Mouse (Mus musculus) MEL (cell line): Measurements from ENCODE around the gene Thoc6. TPM values are rescaled to one million over a fixed set of nuclear protein-coding genes. Genes with fewer than 3 reads are reported as not detected.

Experiments used
- DNase-seq: peaks from one replicate; pipeline ENCODE4 v3.0.0; 2011; ENCODE audit warnings: low read depth, low spot score
- H3K27ac ChIP-seq: 2 replicates; pipeline ENCODE4 v1.5.1; 2012; ENCODE audit warnings: low read depth, mild to moderate bottlenecking, control low read depth, low read length, moderate library complexity; ENCODE audit not compliant: control insufficient read depth
- H3K27me3 ChIP-seq, 2 experiments: fragments of 150-350 bp in 1 of 2; sonication (generic) in 1 of 2; 2 replicates each; pipeline ENCODE4 v1.6.1; 2012; ENCODE audit warnings: low read length in 2 of 2, mild to moderate bottlenecking in 2 of 2, improper control_type of control experiment in 1 of 2, moderate library complexity in 1 of 2; ENCODE audit not compliant: insufficient read depth in 2 of 2, control insufficient read depth in 1 of 2
- H3K36me3 ChIP-seq, 2 experiments: 2 replicates each; pipeline ENCODE4 v1.6.1; 2012 to 2014; ENCODE audit warnings: low read length in 2 of 2, improper control_type of control experiment in 1 of 2, inconsistent platforms in 1 of 2, mild to moderate bottlenecking in 1 of 2; ENCODE audit not compliant: insufficient read depth in 2 of 2, control insufficient read depth in 1 of 2
- H3K4me1 ChIP-seq, 2 experiments: fragments of 150-350 bp in 1 of 2; sonication (generic) in 1 of 2; 2 replicates each; pipeline ENCODE4 v1.6.1; 2012; ENCODE audit warnings: low read length in 2 of 2, improper control_type of control experiment in 1 of 2, mild to moderate bottlenecking in 1 of 2; ENCODE audit not compliant: insufficient read depth in 2 of 2, control insufficient read depth in 1 of 2
- H3K4me3 ChIP-seq, 2 experiments: fragments of 150-350 bp in 1 of 2; sonication (generic) in 1 of 2; 2 replicates each; pipeline ENCODE4 v1.5.1; 2012; ENCODE audit warnings: low read depth in 2 of 2, low read length in 2 of 2, mild to moderate bottlenecking in 2 of 2, moderate library complexity in 2 of 2, control low read depth in 1 of 2, improper control_type of control experiment in 1 of 2; ENCODE audit not compliant: control insufficient read depth in 1 of 2, insufficient read depth in 1 of 2
- H3K79me2 ChIP-seq: 2 replicates; pipeline ENCODE4 v1.6.1; 2012; ENCODE audit warnings: mild to moderate bottlenecking, low read length, moderate library complexity; ENCODE audit not compliant: control insufficient read depth, poor library complexity, insufficient read depth
- H3K9ac ChIP-seq: 2 replicates; pipeline ENCODE4 v1.6.1; 2012; ENCODE audit warnings: low read depth, mild to moderate bottlenecking, control low read depth, low read length, moderate library complexity; ENCODE audit not compliant: control insufficient read depth, poor library complexity, severe bottlenecking
- H3K9me3 ChIP-seq: fragments of 150-350 bp; sonication (generic); replicated peaks from 2 replicates; pipeline ENCODE4 v1.6.1; 2012; ENCODE audit warnings: mild to moderate bottlenecking, low read length, improper control_type of control experiment, moderate library complexity; ENCODE audit not compliant: insufficient read depth
- BHLHE40 ChIP-seq: IDR thresholded peaks from 2 replicates; pipeline ENCODE4 v1.6.1; 2012; ENCODE audit warnings: low read depth, mild to moderate bottlenecking, inconsistent platforms, low read length, improper control_type of control experiment, borderline replicate concordance
- CHD1 ChIP-seq: IDR thresholded peaks from 2 replicates; pipeline ENCODE4 v1.6.1; 2012; ENCODE audit warnings: low read depth, mild to moderate bottlenecking, inconsistent platforms, low read length, improper control_type of control experiment
- E2F4 ChIP-seq: IDR thresholded peaks from 2 replicates; pipeline ENCODE4 v1.6.1; 2011; ENCODE audit warnings: low read depth, low read length, improper control_type of control experiment, borderline replicate concordance
- ELF1 ChIP-seq: IDR thresholded peaks from 2 replicates; pipeline ENCODE4 v1.6.1; 2014; ENCODE audit warnings: low read depth, mild to moderate bottlenecking, inconsistent platforms, low read length, improper control_type of control experiment, moderate library complexity
- HCFC1 ChIP-seq: IDR thresholded peaks from 2 replicates; pipeline ENCODE4 v1.6.1; 2012; ENCODE audit warnings: low read depth, mild to moderate bottlenecking, inconsistent platforms, low read length, improper control_type of control experiment, moderate library complexity
- JUND ChIP-seq: IDR thresholded peaks from 2 replicates; pipeline ENCODE4 v1.6.1; 2011; ENCODE audit warnings: low read depth, mild to moderate bottlenecking, improper control_type of control experiment, low read length
- MAFK ChIP-seq: IDR thresholded peaks from 2 replicates; pipeline ENCODE4 v1.6.1; 2011; ENCODE audit warnings: low read depth, mild to moderate bottlenecking, low read length, improper control_type of control experiment, borderline replicate concordance
- MAX ChIP-seq: IDR thresholded peaks from 2 replicates; pipeline ENCODE4 v1.6.1; 2011; ENCODE audit warnings: low read length, improper control_type of control experiment
- MAZ ChIP-seq: IDR thresholded peaks from 2 replicates; pipeline ENCODE4 v1.6.1; 2012; ENCODE audit warnings: low read depth, mild to moderate bottlenecking, inconsistent platforms, low read length, improper control_type of control experiment
- MEF2A ChIP-seq: IDR thresholded peaks from 2 replicates; pipeline ENCODE4 v1.6.1; 2014; ENCODE audit warnings: low read depth, mild to moderate bottlenecking, inconsistent platforms, low read length, improper control_type of control experiment; ENCODE audit not compliant: poor library complexity, insufficient replicate concordance, severe bottlenecking; ENCODE audit errors: extremely low read depth
- MXI1 ChIP-seq: IDR thresholded peaks from 2 replicates; pipeline ENCODE4 v1.6.1; 2011; ENCODE audit warnings: mild to moderate bottlenecking, low read depth, low read length, improper control_type of control experiment
- NELFE ChIP-seq: IDR thresholded peaks from 2 replicates; pipeline ENCODE4 v1.6.1; 2011; ENCODE audit warnings: low read depth, low read length, improper control_type of control experiment
- NRF1 ChIP-seq: IDR thresholded peaks from 2 replicates; pipeline ENCODE4 v1.6.1; 2014; ENCODE audit warnings: low read depth, mild to moderate bottlenecking, inconsistent platforms, low read length, improper control_type of control experiment, moderate library complexity; ENCODE audit not compliant: poor library complexity, insufficient read depth, severe bottlenecking
- POLR2AphosphoS2 ChIP-seq: IDR thresholded peaks from 2 replicates; pipeline ENCODE4 v1.6.1; 2011; ENCODE audit warnings: low read length, improper control_type of control experiment
- RCOR1 ChIP-seq: IDR thresholded peaks from 2 replicates; pipeline ENCODE4 v1.6.1; 2012; ENCODE audit warnings: low read depth, mild to moderate bottlenecking, inconsistent platforms, low read length, improper control_type of control experiment
- SIN3A ChIP-seq: IDR thresholded peaks from 2 replicates; pipeline ENCODE4 v1.6.1; 2012; ENCODE audit warnings: low read length, improper control_type of control experiment, inconsistent platforms
- TBP ChIP-seq: IDR thresholded peaks from 2 replicates; pipeline ENCODE4 v1.8.0; 2011; ENCODE audit warnings: low read depth, low read length, improper control_type of control experiment
- UBTF ChIP-seq: IDR thresholded peaks from 2 replicates; pipeline ENCODE4 v1.6.1; 2012; ENCODE audit warnings: low read depth, mild to moderate bottlenecking, inconsistent platforms, low read length, improper control_type of control experiment, moderate library complexity, borderline replicate concordance; ENCODE audit not compliant: insufficient read depth
- USF1 ChIP-seq: IDR thresholded peaks from 2 replicates; pipeline ENCODE4 v1.6.1; 2014; ENCODE audit warnings: low read depth, mild to moderate bottlenecking, inconsistent platforms, low read length, improper control_type of control experiment, moderate library complexity
- ZC3H11A ChIP-seq: IDR thresholded peaks from 2 replicates; pipeline ENCODE4 v1.6.1; 2012; ENCODE audit warnings: low read depth, mild to moderate bottlenecking, inconsistent platforms, low read length, improper control_type of control experiment
- ZKSCAN1 ChIP-seq: IDR thresholded peaks from 2 replicates; pipeline ENCODE4 v1.6.1; 2012; ENCODE audit warnings: low read depth, mild to moderate bottlenecking, inconsistent platforms, low read length, improper control_type of control experiment, moderate library complexity
- ZMIZ1 ChIP-seq: IDR thresholded peaks from 2 replicates; pipeline ENCODE4 v1.6.1; 2012; ENCODE audit warnings: low read depth, mild to moderate bottlenecking, inconsistent platforms, low read length, improper control_type of control experiment, moderate library complexity
- ZNF384 ChIP-seq: IDR thresholded peaks from 2 replicates; pipeline ENCODE4 v1.6.1; 2012; ENCODE audit warnings: low read depth, mild to moderate bottlenecking, inconsistent platforms, low read length, improper control_type of control experiment
- polyA plus RNA-seq, 2 experiments: library from polyadenylated mRNA; stranded (reverse) in 1 of 2; unstranded in 1 of 2; fragments of >175 nt in 1 of 2; fragments of >200 nt in 1 of 2; gene quantifications; 2 replicates each; pipeline versions ENCODE4 v1.2.1 to v1.2.4; 2012; ENCODE audit warnings: low replicate concordance in 2 of 2, low read depth in 1 of 2; ENCODE audit not compliant: insufficient read length in 2 of 2, insufficient read depth in 1 of 2, missing spikeins in 1 of 2
- total RNA-seq: library from RNA; depleted of rRNA; stranded (reverse); fragments of 300-350 nt; gene quantifications from 2 replicates; pipeline ENCODE4 v1.2.3, GENCODE M21; 2012

Thoc6 gene
- total and polyA plus RNA-seq, 3 experiments: 26.4 to 62.9 TPM; not detected in 1

GRCm38 (mm10) chr17:23658450-23658849 lies 15.2 kb downstream of the Thoc6 start:
- H3K27me3 ChIP-seq: peaks cover 0 to 2% of the 10 kb centered on the region in 2 experiments; a peak in 3 of 4 replicates
- H3K4me1 ChIP-seq: no peaks in the 10 kb centered on the region
- no peak overlapping the region for H3K27ac ChIP-seq
- no peak overlapping the region for H3K4me3 ChIP-seq
- H3K36me3 ChIP-seq: no peaks in the 10 kb centered on the region
- H3K9ac ChIP-seq: no peak overlapping the region
- no peaks in the 10 kb centered on the region for H3K9me3 ChIP-seq
- TF ChIP-seq ZMIZ1: no peak
- no peak for TF ChIP-seq HCFC1
- TF ChIP-seq ZNF384: peak; percentile 77
- no peaks in the 10 kb centered on the region for H3K79me2 ChIP-seq
- no peak for DNase-seq

- Histone ChIP-seq H3K9me3 (no peaks in the 10 kb centered on the region), H3K36me3 (no peaks in the 10 kb centered on the region), H3K27ac (no peak overlapping the region), H3K79me2 (no peaks in the 10 kb centered on the region), H3K9ac (no peak overlapping the region)
- TF ChIP-seq MXI1 (no peak), MAZ (no peak), SIN3A (no peak), ZC3H11A (no peak), NRF1 (no peak), NELFE (no peak)
- TF ChIP-seq, all 39 proteins: peak for 0
- Histone ChIP-seq H3K27me3 (peaks cover 0 to 4% of the 10 kb centered on the region in 2 experiments), H3K4me1 (no peaks in the 10 kb centered on the region), H3K4me3 (no peak overlapping the region)
- DNase-seq: no peak
Observed at GRCm38 (mm10) chr17:23654410-23654809, 19.3 kb downstream of the Thoc6 start.

- no peaks in the 10 kb centered on the region for H3K4me1 ChIP-seq
- no peak overlapping the region for H3K27ac ChIP-seq
- H3K9me3 ChIP-seq: no peaks in the 10 kb centered on the region
Observed at GRCm38 (mm10) chr17:23654001-23654400, 19.7 kb downstream of the Thoc6 start.

More at GRCm38 (mm10) chr17:23654001-23654400, 19.7 kb downstream of the Thoc6 start:
- DNase-seq: no peak
- no peaks in the 10 kb centered on the region for H3K36me3 ChIP-seq
- H3K9ac ChIP-seq: no peak overlapping the region
- TF ChIP-seq ZKSCAN1 (no peak), RCOR1 (no peak), POLR2AphosphoS2 (no peak), SIN3A (no peak), ELF1 (no peak), MAFK (no peak), TBP (no peak), MEF2A (no peak), CHD1 (no peak), E2F4 (no peak), JUND (no peak), UBTF (no peak), BHLHE40 (no peak), MAX (no peak), USF1 (no peak)
- TF ChIP-seq, all 39 proteins: peak for 0
- Histone ChIP-seq H3K27me3 (peaks cover 0 to 4% of the 10 kb centered on the region in 2 experiments), H3K79me2 (no peaks in the 10 kb centered on the region), H3K4me3 (no peak overlapping the region)
